Mouse (Mus musculus): ENCODE data around the gene Hsf4. TPM values are rescaled to one million over a fixed set of nuclear protein-coding genes. Genes with fewer than 3 reads are reported as not detected.

The Hsf4 gene
- total RNA-seq (2023), result 1 to 10 TPM; 1.5 TPM

DNA sequence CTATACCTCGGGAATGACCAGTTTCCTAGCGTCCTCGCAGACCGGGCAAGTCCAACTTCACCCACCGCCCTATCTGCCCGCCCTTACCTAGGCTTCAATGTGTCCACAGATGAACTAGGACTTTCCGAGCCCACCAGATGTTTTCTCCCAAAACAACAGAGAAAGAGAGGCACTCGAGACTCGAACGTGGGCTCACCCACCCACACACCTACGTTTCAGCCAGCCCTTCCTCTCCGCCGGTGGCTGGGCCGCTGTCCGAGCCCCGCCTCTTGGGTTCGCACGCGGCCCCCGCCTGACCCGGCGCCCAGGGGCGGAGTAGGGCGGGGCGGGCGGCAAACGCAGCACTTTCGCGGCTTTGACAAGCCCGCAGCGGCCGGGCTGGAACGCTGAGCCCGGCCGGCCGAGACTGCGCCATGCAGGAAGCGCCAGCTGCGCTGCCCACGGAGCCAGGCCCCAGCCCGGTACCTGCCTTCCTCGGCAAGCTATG, at the start of gene Hsf4:
TSS of gene Hsf4 (plus strand) at position 341 of the 487 bp plus-strand sequence.

GRCm38 (mm10) chr8:105224413-105225271, 45.0 kb upstream of the Hsf4 start, which contains the start of gene D230025D16Rik:
Gene D230025D16Rik (plus strand): TSS chr8:105225145.

GRCm38 (mm10) chr8:105254966-105255350, 14.6 kb upstream of the Hsf4 start, which contains the start of gene B3gnt9:
Gene B3gnt9 (minus strand): TSS chr8:105255153.

DNA sequence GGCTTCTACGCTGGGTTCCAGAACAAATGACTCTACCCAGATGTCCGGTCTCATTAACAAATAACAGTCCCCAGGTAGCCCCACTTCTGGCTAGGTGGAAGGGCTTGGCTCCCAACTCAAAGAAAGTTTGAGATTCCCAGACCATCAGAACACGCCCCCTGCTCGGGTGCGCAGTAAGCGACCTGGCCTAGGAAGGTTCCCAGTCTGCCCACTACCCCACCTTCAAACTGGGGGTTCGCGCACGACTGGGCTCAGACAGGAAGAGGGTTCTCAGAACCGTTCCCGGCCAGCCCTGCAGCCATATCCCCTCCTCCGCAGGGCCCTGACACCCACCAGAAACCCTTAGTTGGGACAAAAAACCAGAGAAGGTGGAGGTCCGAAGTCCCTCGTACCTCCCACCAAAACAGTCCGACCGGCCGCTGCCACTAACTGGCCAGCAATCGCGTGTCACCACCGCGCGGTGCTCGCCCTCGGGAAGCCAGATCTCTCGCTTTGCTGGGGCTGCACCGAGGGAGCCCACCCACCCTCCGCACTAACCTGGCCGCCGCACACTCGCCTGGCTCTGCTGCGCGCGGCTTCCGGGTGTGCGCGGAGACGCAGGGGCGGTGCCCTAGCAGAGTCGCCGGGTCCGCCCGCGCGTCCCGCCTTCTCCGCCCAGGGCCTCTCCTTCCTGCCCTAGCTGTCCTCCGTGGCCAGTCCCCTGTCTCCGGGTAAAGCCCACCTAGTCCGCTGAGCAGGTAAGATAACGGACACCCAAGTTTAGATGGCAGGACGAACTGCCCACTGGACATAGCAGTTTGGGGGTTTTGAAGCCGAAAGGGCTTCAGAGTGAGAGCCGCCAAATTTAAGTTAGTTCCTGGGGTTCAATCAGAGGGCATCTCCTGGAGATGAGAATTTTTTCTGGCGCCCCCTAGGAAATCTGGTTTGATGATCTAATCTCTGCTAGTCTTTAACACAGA, 5.3 kb upstream of the Hsf4 start, which contains the start of the genes Tradd and Fbxl8:
TSS of gene Tradd (minus strand) at position 586 of the 959 bp plus-strand sequence.
TSS of gene Fbxl8 (plus strand) at position 625 of the 959 bp plus-strand sequence.

GRCm38 (mm10) chr8:105275840-105276239, 6.2 kb downstream of the Hsf4 start, which contains the start of gene Nol3:
Gene Nol3 (plus strand): TSS chr8:105276140.

GRCm38 (mm10) chr8:105289805-105290460, 20.3 kb downstream of the Hsf4 start, which contains the start of gene 4931428F04Rik:
Gene 4931428F04Rik (minus strand): TSS chr8:105289864.

GRCm38 (mm10) chr8:105295895-105296573, 26.4 kb downstream of the Hsf4 start, which contains the start of gene Exoc3l:
Gene Exoc3l (minus strand): TSS chr8:105296101.

DNA sequence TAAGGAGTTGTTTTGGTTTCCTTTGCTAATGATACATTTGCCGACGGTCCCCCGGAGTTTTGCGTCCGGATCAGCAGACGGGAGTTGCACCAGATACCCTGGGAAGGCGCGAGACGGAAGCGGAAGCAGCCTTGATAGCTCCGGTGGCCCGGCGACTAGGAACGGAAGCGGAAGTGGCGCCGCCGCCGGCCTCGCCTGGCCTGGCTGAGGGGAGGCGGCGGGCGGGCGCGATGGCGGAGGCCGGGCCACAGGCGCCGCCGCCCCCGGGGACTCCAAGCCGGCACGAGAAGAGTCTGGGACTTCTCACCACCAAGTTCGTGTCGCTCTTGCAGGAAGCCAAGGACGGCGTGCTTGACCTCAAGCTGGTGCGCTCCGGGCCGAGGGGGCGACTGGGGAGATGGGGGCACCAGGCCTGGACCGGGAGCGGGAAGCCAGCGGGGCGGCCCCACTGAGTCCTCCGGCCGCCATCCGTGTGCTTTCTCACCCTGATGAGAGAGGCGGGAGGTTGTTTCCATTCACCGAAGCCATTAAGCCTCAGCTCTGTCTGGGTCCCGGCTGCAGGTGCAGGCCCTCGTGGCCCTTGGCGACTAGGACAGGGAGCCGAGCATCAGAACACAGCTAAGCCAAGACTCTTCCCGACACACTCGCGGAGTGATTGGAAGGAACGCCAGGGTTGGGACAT, 28.1 kb downstream of the Hsf4 start, which contains the start of gene E2f4:
TSS of gene E2f4 (plus strand) at position 153 of the 682 bp plus-strand sequence.

DNA sequence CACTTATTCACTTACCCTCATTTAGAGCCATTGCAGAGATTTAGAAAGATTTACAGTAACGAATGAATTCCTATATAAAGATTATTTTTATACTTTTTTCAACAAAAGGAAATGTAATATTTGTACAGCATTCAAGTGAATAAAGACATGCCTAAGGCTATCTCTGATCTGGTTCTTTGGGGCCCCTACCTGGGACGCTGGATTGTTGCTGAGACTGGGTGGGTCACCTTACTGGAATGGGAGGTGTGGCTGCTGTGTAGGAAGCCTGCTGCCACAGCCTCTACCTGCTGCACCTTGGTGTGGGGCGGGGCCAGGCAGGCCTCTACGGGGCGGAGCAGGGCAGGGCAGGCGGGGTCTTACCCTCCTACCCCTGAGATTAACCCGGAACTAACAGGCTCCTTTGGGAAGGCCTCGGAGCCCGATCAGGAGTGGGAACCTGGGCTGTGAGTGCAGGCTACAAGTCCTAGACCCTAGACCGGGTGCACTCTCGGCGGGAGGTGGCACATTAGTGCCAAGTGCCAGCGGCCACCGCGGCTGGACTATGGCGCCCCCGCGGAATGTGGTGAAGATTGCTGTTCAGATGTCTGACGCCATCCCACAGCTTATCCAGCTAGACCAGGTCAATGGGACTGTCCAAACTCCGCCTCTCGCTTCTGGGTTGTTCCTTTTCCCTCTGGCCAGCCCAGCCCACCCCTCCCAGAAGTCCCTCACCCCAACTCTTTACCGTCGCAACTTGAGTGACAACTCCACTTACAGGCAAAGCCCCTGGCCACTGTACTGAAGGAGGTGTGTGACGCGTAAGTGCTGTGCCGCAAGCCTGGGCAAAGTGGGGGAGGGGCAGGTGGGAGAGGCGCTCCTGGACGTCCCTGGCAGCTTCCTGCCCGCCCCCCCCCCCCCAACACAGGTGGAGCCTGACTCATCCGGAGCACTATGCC, 35.9 kb downstream of the Hsf4 start, which contains the start of gene Elmo3:
TSS of gene Elmo3 (plus strand) at position 391 of the 935 bp plus-strand sequence.

Other genes starting within 250 kb of the Hsf4 start
- gene Ces3a, start 221.2 kb upstream of the Hsf4 start, total RNA-seq (2023), result not detected
- gene Ces3b, start 186.0 kb upstream of the Hsf4 start, total RNA-seq (2023), result not detected
- gene Ces4a, start 138.0 kb upstream of the Hsf4 start, total RNA-seq (2023), result not detected
- gene Cbfb, start 99.1 kb upstream of the Hsf4 start, total RNA-seq (2023), result 100 to 1,000 TPM; 114 to 128 TPM
- gene D230025D16Rik, start 44.7 kb upstream of the Hsf4 start, total RNA-seq (2023), result 10 to 100 TPM; 27.2 to 32.9 TPM
- gene B3gnt9, start 14.6 kb upstream of the Hsf4 start, total RNA-seq (2023), result 1 to 10 TPM; 4.1 to 5.9 TPM
- 10 to 100 TPM; 28.2 to 28.5 TPM for gene Tradd, start 5.2 kb upstream of the Hsf4 start, total RNA-seq (2023)
- gene Fbxl8, start 5.2 kb upstream of the Hsf4 start, total RNA-seq (2023), result 10 to 100 TPM; 13.2 to 14.0 TPM
- not detected for gene Nol3, start 6.3 kb downstream of the Hsf4 start, total RNA-seq (2023)
- 1 to 10 TPM; 2.8 to 3.9 TPM for gene 4931428F04Rik, start 20.1 kb downstream of the Hsf4 start, total RNA-seq (2023)
- gene Exoc3l, start 26.3 kb downstream of the Hsf4 start, total RNA-seq (2023), result 1 to 10 TPM; 1.4 TPM
- 100 to 1,000 TPM; 100 to 107 TPM for gene E2f4, start 27.9 kb downstream of the Hsf4 start, total RNA-seq (2023)
- gene Elmo3, start 35.8 kb downstream of the Hsf4 start, total RNA-seq (2023), result 1 to 10 TPM; 4.7 to 4.9 TPM
- 1 to 10 TPM; 7.4 to 8.4 TPM for gene Lrrc29, start 56.5 kb downstream of the Hsf4 start, total RNA-seq (2023)
- 10 to 100 TPM; 35.5 to 42.4 TPM for gene Tmem208, start 56.6 kb downstream of the Hsf4 start, total RNA-seq (2023)
- 10 to 100 TPM; 29.9 to 31.5 TPM for gene Fhod1, start 78.2 kb downstream of the Hsf4 start, total RNA-seq (2023)
- 1 to 10 TPM in 1 of 2 experiments, under 1 TPM in 1; 0.83 to 1.5 TPM for gene Slc9a5, start 79.0 kb downstream of the Hsf4 start, total RNA-seq (2023)
- gene Plekhg4, start 103.5 kb downstream of the Hsf4 start, total RNA-seq (2023), result under 1 TPM in 1 of 2 experiments, not detected in 1; 0.15 TPM
- not detected for gene Kctd19, start 143.7 kb downstream of the Hsf4 start, total RNA-seq (2023)
- not detected for gene Lrrc36, start 143.8 kb downstream of the Hsf4 start, total RNA-seq (2023)
- gene Tppp3, start 201.7 kb downstream of the Hsf4 start, total RNA-seq (2023), result 1 to 10 TPM in 1 of 2 experiments, not detected in 1; 2.2 TPM
- gene Zdhhc1, start 227.1 kb downstream of the Hsf4 start, total RNA-seq (2023), result 1 to 10 TPM; 5.0 TPM
- not detected for gene Hsd11b2, start 249.0 kb downstream of the Hsf4 start, total RNA-seq (2023)

Measured in T-cell, adult 66 days (primary cell).